In the genomic region with DNA sequence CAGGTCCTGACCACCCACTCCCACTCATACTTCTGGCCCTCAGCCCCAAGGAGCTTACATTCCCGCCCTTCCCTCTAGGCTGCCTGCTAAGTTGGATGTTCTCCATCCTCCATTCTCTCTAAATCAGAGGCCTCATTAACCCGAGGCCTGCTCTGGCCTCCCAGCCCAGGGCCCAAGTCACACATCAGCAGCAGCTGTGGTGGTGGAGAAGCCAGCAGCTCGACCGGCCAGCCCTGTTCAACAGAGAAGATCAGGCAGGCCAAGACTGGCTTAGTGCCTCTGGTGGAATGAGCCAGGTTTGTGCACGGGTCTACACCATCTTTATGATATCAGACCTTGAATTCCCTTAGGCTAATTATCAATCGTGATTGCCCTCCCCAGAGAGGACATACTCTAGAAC, we compare ENCODE assay signal across 23 mouse cellular contexts. TPM values are rescaled to one million over a fixed set of nuclear protein-coding genes. Genes with fewer than 3 reads are reported as not detected.
A peak's percentile ranks its signal among the peaks of the same experiment; 100 is the strongest.
DNase-seq lines count a peak whose midpoint lies in the region; ATAC-seq lines count a peak whose summit lies in the region.
"Had no signal": no experiment of that assay in that cellular context is flagged by ENCODE, and none has a peak within 500 bp of the region (broad histone marks: within the 10 kb centered on the region; RNA-seq: fewer than 3 reads in every experiment).

No protein-coding gene starts in this region.

- no peaks in the 10 kb centered on the region for H3K9me3 ChIP-seq in embryonic facial prominence, embryonic 15.5 days (replicated peaks)
- no peaks in the 10 kb centered on the region for H3K9me3 ChIP-seq in embryonic facial prominence, embryonic 10.5 days
- H3K9me3 ChIP-seq: embryonic facial prominence, embryonic 12.5 days; heart, embryonic 13.5 days; liver, embryonic 15.5 days; megakaryocyte, embryonic 14.5 days; midbrain, embryonic 15.5 days; stomach, embryonic 15.5 days had no signal

- peak overlapping the region; percentile 18 for H3K27ac ChIP-seq in embryonic facial prominence, embryonic 15.5 days (replicated peaks)
- no peak overlapping the region; the same call in 1 of the 2 replicates for H3K27ac ChIP-seq in embryonic facial prominence, embryonic 10.5 days (replicated peaks)
- H3K27ac ChIP-seq: embryonic facial prominence, embryonic 12.5 days; hindbrain, embryonic 14.5 days; liver, embryonic 15.5 days; midbrain, embryonic 15.5 days; stomach, embryonic 15.5 days had no signal

- no peaks in the 10 kb centered on the region for H3K27me3 ChIP-seq in embryonic facial prominence, embryonic 15.5 days
- no peaks in the 10 kb centered on the region for H3K27me3 ChIP-seq in embryonic facial prominence, embryonic 10.5 days (replicated peaks; ENCODE audit: low read depth, poor library complexity, severe bottlenecking)
- H3K27me3 ChIP-seq: embryonic facial prominence, embryonic 12.5 days; heart, embryonic 13.5 days; liver, embryonic 15.5 days; midbrain, embryonic 15.5 days; stomach, embryonic 15.5 days had no signal

- H3K4me1 ChIP-seq in embryonic facial prominence, embryonic 15.5 days = peaks cover 69% of the 10 kb centered on the region
- H3K4me1 ChIP-seq in embryonic facial prominence, embryonic 10.5 days = peaks cover 25% of the 10 kb centered on the region

- no peak overlapping the region for H3K4me3 ChIP-seq in embryonic facial prominence, embryonic 15.5 days (replicated peaks)
- no peak overlapping the region for H3K4me3 ChIP-seq in embryonic facial prominence, embryonic 10.5 days
- H3K4me3 ChIP-seq: embryonic facial prominence, embryonic 12.5 days; heart, embryonic 13.5 days; liver, embryonic 15.5 days; megakaryocyte, embryonic 14.5 days; midbrain, embryonic 15.5 days; myocyte; stomach, embryonic 15.5 days had no signal

- DNase-seq in embryonic facial prominence, embryonic 10.5 days (ENCODE audit: low spot score) = no peak
- peak; percentile 42 to 67 for DNase-seq in kidney, postnatal 4 days
- no peak for DNase-seq in kidney, postnatal 14 days
- DNase-seq in gastrocnemius, postnatal 25 days = peak; percentile 76
- peak; percentile 57 for DNase-seq in heart, postnatal 4 days
- DNase-seq in layer of hippocampus, adult 9-10 months (ENCODE audit: low spot score) = no peak
- no peak for DNase-seq in adrenal gland, postnatal 14 days
- DNase-seq: adrenal gland, adult 8-10 months; cerebellum, adult 9-10 months; kidney, adult 8-10 months; right cerebral cortex, postnatal 25 days; thymus, postnatal 36 days had no signal

- no peak overlapping the region for H3K9ac ChIP-seq in embryonic facial prominence, embryonic 15.5 days
- H3K9ac ChIP-seq: embryonic facial prominence, embryonic 12.5 days; heart, embryonic 13.5 days; hindbrain, embryonic 14.5 days; liver, embryonic 15.5 days; midbrain, embryonic 15.5 days; stomach, embryonic 15.5 days had no signal

- peaks cover 4% of the 10 kb centered on the region; the same call in 1 of the 2 replicates for H3K36me3 ChIP-seq in embryonic facial prominence, embryonic 15.5 days
- peaks cover 51% of the 10 kb centered on the region for H3K36me3 ChIP-seq in embryonic facial prominence, embryonic 10.5 days (replicated peaks)
- H3K36me3 ChIP-seq: liver, embryonic 15.5 days; midbrain, embryonic 15.5 days; stomach, embryonic 15.5 days had no signal

- no peak for ATAC-seq in embryonic facial prominence, embryonic 15.5 days (ENCODE audit: insufficient number of reproducible peaks, low FRiP score, low TSS enrichment, low read depth)
- ATAC-seq: forebrain, embryonic 14.5 days; lung, postnatal 0 days; midbrain, embryonic 15.5 days had no signal

- WGBS in embryonic facial prominence, embryonic 15.5 days = 58% methylated on average over 6 of the region's 6 CpGs
- WGBS in embryonic facial prominence, embryonic 10.5 days = 90% methylated on average over 6 of the region's 6 CpGs

- no peak overlapping the region for H3K4me2 ChIP-seq in embryonic facial prominence, embryonic 15.5 days (replicated peaks)
- H3K4me2 ChIP-seq: embryonic facial prominence, embryonic 12.5 days; heart, embryonic 13.5 days; hindbrain, embryonic 14.5 days; liver, embryonic 15.5 days; midbrain, embryonic 15.5 days; stomach, embryonic 15.5 days had no signal

RNA-seq across cellular contexts. Expression of gene Umps, which starts 36.1 kb away (rescaled TPM):
- polyA plus RNA-seq in embryonic facial prominence, embryonic 15.5 days (2015; fragmentation: Nextera tagmentation; extraction: Ambion mirVana) = 45.0 and 45.5 TPM in 2 replicates
- 105 and 106 TPM in 2 replicates for polyA plus RNA-seq in embryonic facial prominence, embryonic 10.5 days (2016; fragmentation: Nextera tagmentation; extraction: Ambion mirVana)
- 1 to 10 TPM; 4.8 to 5.9 TPM for total RNA-seq in gastrocnemius, postnatal 25 days (2021)
- 10 to 100 TPM; 17.0 to 18.1 TPM for total RNA-seq in heart, postnatal 4 days (2021)
- total RNA-seq in adrenal gland, postnatal 14 days (2021) = 38.2 and 40.3 TPM in 2 replicates

Comparison
In these comparisons a context has a peak if more than half of its experiments do, and no peak if none do; other contexts are left out.
1. DNase-seq: peak in kidney, postnatal 4 days (2 of 2), gastrocnemius, postnatal 25 days (single experiment) and heart, postnatal 4 days (single experiment); none in embryonic facial prominence, embryonic 10.5 days (single experiment), kidney, postnatal 14 days (single experiment), layer of hippocampus, adult 9-10 months (single experiment) and adrenal gland, postnatal 14 days (single experiment).